Mouse (Mus musculus) kidney, postnatal 36 days (tissue): ENCODE measurements around the gene Hif3a.

Experiments
- DNase-seq, 2 experiments: peaks; one replicate each; pipeline ENCODE4 v3.0.0; 2021 to 2022; ENCODE audit warnings: mixed read lengths in 2 of 2

The Hif3a gene

GRCm38 (mm10) chr7:16988405-16988804, 73.8 kb downstream of the Hif3a start:
- peak; percentile 37 to 54 for DNase-seq

GRCm38 (mm10) chr7:16987541-16988149, 74.6 kb downstream of the Hif3a start:
- no peak for DNase-seq

DNA sequence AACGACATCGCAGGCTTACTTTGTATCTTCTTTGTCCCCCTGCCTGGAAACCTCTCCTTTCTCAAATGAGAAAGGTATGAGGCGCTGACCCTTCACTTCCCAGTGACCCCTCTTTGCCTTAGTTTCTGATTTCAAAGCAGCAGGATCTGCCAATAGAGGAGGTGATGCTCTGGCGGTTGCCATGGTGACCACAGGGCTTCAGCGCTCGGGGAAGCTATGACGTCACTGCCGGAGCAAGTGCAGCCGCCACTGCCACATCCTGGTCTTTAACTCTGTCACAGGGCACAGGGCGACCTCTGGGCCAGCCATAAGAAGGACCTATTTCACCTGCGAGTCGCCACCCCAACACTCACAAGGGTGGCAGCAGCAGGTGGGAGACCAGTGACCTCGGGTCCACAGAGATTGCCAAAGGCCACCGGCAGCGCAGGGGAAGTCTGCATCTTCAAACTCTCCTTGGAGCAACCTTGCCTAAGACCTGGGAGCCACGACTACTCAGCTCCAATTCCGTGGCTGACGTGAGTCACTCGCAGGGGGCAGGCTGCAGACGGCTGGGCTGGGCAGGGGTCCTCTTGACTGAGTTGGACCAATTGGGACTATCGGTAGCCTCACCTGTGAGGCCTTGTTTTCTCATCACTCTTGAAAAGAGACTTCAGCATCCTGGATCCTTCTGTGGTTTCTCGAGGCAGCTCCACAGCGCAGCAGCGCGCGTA, 79.2 kb downstream of the Hif3a start, which contains the start of gene Gm42372:
Gm42372 (plus strand) TSS at position 228 of the 710 bp plus-strand sequence.
- DNase-seq, result peak in 1 of 2 experiments; percentile 42
